1 mouse cellular context compared by ENCODE assay signal in genomic region chr12:79172019-79172941, GRCm38 (mm10).
A peak's percentile ranks its signal among the peaks of the same experiment; 100 is the strongest.
TF ChIP-seq lines count a peak whose summit lies in the region.

Gene Vti1b, minus strand, starts transcription at chr12:79172667.

TF ChIP-seq in CH12.LX, 34 proteins besides CTCF, POLR2A, EP300 and RAD21 (continued from another document):
- TF ChIP-seq BHLHE40 (IDR thresholded peaks at IDR 0.05; ENCODE audit: low read depth, low read length), result 0 out of 2 replicates have a peak, but pooled peaks have one; percentile 18
- no peak for TF ChIP-seq MAZ (IDR thresholded peaks at IDR 0.05; ENCODE audit: low read depth, low read length)
- TF ChIP-seq SIN3A (IDR thresholded peaks at IDR 0.05; ENCODE audit: low read length), result peak; percentile 93
- TF ChIP-seq NELFE (IDR thresholded peaks at IDR 0.05; ENCODE audit: low read depth, low read length), result peak; percentile 59
- 0 out of 2 replicates have a peak, but pooled peaks have one; percentile 11 for TF ChIP-seq ETS1 (conservative IDR thresholded peaks at IDR 0.05; ENCODE audit: low read depth, low read length)
- peak; percentile 6; the same call in 1 of the 2 replicates for TF ChIP-seq IRF4 (IDR thresholded peaks at IDR 0.05; ENCODE audit: low read depth, low read length)
- TF ChIP-seq ZKSCAN1 (IDR thresholded peaks at IDR 0.05; ENCODE audit: borderline replicate concordance, low read depth, low read length), result no peak
- no peak for TF ChIP-seq CHD1 (IDR thresholded peaks at IDR 0.05; ENCODE audit: low read depth, low read length)
- TF ChIP-seq TCF12 (IDR thresholded peaks at IDR 0.05; ENCODE audit: low read depth, low read length), result peak; percentile 55; the same call in 1 of the 2 replicates
- no peak for TF ChIP-seq MAFK (IDR thresholded peaks at IDR 0.05; ENCODE audit: insufficient replicate concordance, low read length)
- TF ChIP-seq MYC (IDR thresholded peaks at IDR 0.05; ENCODE audit: low read depth, low read length), result peak; percentile 76; the same call in 1 of the 2 replicates
- TF ChIP-seq POLR2AphosphoS2 (IDR thresholded peaks at IDR 0.05; ENCODE audit: low read depth, low read length), result peak; percentile 86; the same call in 1 of the 2 replicates
- TF ChIP-seq CHD2 (IDR thresholded peaks at IDR 0.05; ENCODE audit: low read length), result peak; percentile 47; the same call in 1 of the 2 replicates
- TF ChIP-seq TBP (conservative IDR thresholded peaks at IDR 0.05; ENCODE audit: low read depth, low read length), result 0 out of 2 replicates have a peak, but pooled peaks have one; percentile 36
- peak; percentile 99 for TF ChIP-seq MAX (IDR thresholded peaks at IDR 0.05; ENCODE audit: low read length)
- TF ChIP-seq MEF2A (IDR thresholded peaks at IDR 0.05; ENCODE audit: borderline replicate concordance, low read depth, low read length), result no peak
- no peak; the same call in 1 of the 2 replicates for TF ChIP-seq UBTF (IDR thresholded peaks at IDR 0.05; ENCODE audit: low read depth, low read length)
- no peak; the same call in 1 of the 2 replicates for TF ChIP-seq GABPA (IDR thresholded peaks at IDR 0.05; ENCODE audit: insufficient replicate concordance, low read depth, low read length)
- TF ChIP-seq USF2 (conservative IDR thresholded peaks at IDR 0.05; ENCODE audit: low read depth, low read length), result no peak
